Mouse (Mus musculus) kidney, adult 8-10 months (tissue): Measurements from ENCODE around the gene Tmem161b.
"Not testable (repeated sequence)": the region's sequence is repeated elsewhere in the genome, so short reads cannot be mapped to it uniquely, and the experiment has no call there.

Experiments
- DNase-seq, 2 experiments: peaks; one replicate each; pipeline ENCODE4 v3.0.0; 2022

Tmem161b gene

GRCm38 (mm10) chr13:84221820-84222681 lies at the start of gene Tmem161b:
Tmem161b (plus strand) TSS chr13:84222296.
- peak; percentile 91 to 92 for DNase-seq

GRCm38 (mm10) chr13:84185835-84186234 lies 36.3 kb upstream of the Tmem161b start:
- DNase-seq, result not testable (repeated sequence)

- DNase-seq, result no peak
Observed at GRCm38 (mm10) chr13:84192723-84193122, 29.4 kb upstream of the Tmem161b start.

DNA sequence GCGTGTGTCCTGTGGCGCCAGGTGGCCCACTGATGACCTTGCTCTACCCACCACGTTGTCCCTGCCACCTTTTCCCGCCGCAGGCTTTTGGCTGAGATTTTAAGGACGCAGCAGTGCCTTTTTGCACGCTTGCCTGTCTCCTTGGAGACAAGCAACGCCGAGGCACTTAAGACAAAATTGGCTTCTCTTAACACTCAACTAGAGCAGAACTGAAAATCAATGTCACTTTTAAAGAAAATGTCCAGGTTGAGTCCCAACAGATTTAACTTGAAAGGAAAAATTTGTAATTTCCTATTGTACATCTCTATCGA lies 541 bp downstream of the Tmem161b start:
- DNase-seq, result no peak

DNA sequence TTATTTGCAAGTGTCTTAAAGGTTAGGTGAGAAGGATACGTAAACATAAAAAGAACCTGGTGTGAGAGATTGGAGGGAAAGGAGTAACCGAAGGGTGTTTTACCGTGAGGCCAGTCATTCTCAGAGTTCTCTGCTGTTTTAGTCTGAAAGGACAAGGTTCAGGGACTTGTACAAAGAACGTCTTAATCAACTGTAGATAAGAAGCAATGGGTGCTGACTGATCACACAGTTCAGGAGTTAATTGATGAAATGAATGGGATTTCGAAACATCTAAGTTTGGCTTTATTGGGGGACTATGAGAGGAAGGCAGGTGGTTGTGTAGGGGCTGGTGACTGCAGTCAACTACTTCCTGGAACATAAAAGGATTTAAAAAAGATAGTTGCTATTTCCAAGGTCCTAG lies 922 bp downstream of the Tmem161b start:
- DNase-seq, result no peak

GRCm38 (mm10) chr13:84234019-84234418 lies 11.9 kb downstream of the Tmem161b start:
- DNase-seq, result peak in 1 of 2 experiments; percentile 17

DNA sequence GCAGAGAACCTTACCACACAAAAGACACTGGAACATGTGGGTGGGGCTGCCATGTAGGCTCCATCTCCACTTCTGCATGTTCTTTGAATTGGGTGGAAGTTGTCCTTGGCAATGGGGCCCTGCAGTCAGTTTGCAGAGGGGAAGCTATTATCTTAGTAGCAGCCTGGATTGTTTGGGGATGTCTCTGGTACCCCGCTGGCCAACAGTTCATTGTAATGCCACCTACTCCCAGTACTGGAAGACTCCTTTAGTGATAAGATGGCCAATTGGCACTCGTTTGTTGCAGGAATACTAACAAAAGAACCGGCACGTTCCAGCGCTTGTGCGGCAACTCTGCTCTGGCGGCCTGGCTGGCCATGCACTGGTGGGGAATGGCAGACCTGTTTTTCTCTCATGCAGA lies 14.7 kb downstream of the Tmem161b start:
- DNase-seq, result no peak

DNA sequence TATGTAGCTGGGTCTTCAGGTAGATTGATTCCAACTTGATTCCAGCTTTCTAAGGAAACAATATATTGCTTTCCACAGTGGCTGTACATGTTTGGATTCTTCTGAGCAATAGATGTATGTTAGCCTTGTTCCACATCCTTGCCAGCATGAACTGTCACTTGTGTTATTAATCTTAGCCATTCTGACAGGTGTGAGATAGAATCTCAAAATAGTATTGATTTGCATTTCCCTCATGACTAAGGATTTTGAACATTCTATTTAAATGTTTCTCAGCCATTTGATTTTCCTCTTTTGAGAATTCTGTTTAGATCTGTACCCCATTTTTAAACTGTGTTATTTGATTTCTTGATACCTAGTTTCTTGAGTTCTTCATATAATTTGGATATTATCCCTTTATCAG lies 16.1 kb downstream of the Tmem161b start:
- no peak for DNase-seq

DNA sequence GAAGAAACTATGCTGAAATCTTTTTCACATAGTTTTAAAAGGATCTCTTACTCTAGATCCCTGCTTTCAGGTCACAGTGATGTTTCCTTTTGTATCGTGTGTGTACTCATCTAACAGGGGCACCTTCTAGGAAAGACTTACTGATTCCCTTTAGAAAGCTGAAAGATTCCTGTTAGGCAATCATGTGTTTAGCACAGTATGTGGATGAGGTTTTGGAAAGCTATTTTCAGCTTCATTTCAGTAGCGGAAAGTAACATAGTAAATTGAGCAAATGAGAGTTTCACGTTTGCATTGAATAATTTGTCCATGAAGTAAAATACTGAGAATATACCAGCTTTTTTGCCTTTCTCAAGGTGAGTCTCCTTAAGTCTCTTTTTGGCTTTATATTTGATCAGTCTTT lies 26.0 kb downstream of the Tmem161b start:
- DNase-seq, result no peak

DNA sequence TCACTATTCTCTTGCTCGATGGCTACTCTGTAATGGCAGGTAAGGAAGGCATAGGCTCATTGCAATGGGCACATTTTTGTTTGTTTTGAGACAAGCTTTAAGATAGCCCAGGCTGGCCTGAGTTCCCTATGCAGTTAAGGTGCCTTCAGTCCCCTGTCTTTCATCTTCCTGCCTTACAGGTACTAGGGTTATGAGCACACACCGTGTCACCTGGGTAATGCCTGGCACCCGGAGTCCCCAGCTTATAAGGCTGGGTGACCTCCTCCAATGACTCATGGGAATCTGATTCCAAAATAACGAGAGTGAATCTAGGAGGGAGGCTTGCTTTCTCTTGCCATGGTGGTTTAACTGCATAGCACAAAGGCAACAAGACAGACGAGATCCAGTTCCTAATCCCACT lies 29.2 kb downstream of the Tmem161b start:
- no peak for DNase-seq

GRCm38 (mm10) chr13:84255047-84255446 lies 33.0 kb downstream of the Tmem161b start:
- DNase-seq, result no peak

DNA sequence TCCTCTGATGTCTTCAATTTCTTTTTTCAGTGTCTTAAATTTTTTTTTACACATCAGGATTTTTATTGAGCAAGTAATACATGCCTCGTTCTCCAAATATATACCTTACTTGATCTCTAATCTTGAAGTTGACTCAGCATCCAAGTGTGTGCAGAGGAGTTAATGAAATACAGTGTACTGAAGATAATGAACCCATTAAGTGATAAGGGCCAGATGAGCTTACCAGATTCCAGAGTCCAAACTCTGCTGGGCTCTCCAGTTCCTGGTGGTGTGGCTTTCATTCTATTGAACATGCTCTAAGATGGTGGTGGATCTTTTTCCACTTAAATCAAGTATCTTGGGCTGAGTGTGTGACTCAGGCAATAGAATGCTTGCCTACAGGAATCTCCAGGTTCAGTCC lies 42.3 kb downstream of the Tmem161b start:
- DNase-seq, result not testable (repeated sequence)

- DNase-seq, result no peak
Observed at GRCm38 (mm10) chr13:84276246-84276645, 54.1 kb downstream of the Tmem161b start.

GRCm38 (mm10) chr13:84280352-84280751 lies 58.3 kb downstream of the Tmem161b start:
- no peak for DNase-seq

- DNase-seq, result no peak
Observed at GRCm38 (mm10) chr13:84282966-84283365, 60.9 kb downstream of the Tmem161b start.

- DNase-seq, result no peak
Observed at GRCm38 (mm10) chr13:84284764-84285558, 62.9 kb downstream of the Tmem161b start.

GRCm38 (mm10) chr13:84285559-84285945 lies 63.5 kb downstream of the Tmem161b start:
- DNase-seq, result no peak

DNA sequence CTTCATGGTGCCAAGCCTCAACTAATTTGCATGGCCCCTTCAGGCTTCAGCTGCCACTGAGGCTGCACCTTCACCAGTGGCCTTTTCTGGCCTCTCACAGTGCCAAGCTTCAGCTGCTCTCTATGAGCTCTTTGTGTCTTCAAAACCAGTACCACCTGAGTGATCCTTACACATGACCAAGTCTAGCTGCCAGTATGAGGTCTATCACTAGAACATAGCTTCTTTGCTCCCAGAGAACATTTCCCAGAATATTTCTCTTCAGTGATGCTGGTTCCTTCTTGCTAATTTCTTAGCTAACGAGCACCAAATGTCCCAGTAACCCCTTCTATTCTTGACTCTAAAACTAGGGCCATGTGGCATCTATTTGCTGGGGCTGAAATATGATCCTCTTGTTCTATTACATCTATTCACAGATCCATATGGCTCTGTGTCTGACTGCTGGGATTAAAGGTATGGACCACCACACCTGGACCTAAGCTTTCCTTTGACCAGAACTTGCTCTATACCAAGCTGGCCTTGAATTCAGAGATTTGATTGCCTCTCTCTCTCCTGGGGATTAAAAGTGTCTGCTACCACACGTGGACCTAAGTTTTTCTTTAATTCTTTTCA lies 77.5 kb downstream of the Tmem161b start:
- DNase-seq, result no peak

DNA sequence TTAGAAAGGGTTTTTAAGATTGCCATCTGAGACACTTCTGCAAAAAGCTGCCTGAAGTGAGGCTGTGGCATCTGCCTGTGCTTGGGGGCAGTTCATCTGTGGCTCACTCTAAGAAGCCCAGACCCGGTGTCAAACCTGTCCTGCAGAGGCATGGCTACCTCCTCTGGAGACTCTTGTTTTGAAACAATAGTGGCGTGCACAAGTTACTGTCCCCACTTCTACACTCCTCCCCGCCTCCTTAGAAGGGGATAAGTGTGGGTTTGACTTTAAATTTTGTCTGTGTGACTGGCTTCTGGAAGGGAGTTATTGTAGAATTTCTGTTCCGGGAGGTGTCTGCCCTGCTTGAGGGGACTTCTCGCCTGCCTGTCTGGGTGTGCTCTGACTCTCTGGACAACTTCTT lies 121.2 kb downstream of the Tmem161b start:
- no peak for DNase-seq

DNA sequence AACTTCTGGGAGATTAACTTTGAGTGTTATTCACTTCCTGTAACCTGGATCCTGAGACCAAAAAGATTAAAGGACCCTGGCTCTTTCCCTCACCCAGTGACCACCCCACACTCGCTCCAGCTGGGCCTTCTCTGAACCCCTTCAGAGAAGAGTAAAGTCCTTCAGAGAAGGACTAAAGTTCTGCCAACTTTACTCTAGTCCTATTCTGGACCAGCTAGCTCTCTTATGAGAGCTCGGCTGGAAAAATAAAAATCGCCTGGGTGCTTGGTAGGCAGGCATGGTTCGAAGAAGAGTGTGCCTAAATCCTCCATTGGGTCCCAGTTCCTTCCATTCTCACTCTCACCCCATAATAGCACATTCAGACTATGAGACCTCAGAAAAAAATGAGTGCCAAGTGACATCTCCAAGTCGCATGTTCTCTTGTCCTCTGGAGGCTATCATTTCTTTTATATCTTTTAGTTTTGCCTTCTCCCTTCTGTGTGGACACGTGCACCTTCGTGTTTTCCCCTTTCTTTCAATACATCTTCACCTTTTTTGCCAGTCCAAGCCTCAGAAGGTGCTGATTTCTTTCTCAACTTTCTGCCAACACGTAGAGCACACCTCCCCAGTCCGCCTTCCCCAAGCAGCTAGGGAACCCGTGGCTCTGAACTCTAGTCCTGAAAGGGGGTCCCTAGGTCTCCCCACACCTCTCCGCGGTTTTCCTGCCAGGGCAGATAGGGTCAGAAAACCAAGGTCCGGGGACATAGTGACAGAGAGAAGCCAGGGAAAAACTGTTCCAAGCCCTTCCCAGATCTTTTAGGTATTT lies 121.8 kb downstream of the Tmem161b start:
- no peak for DNase-seq

GRCm38 (mm10) chr13:84344711-84345110 lies 122.6 kb downstream of the Tmem161b start:
- DNase-seq, result no peak

GRCm38 (mm10) chr13:84345114-84345513 lies 123.0 kb downstream of the Tmem161b start:
- DNase-seq, result no peak
